Mouse (Mus musculus): Measurements from ENCODE around the gene Map3k1.

Map3k1 gene

GRCm38 (mm10) chr13:111792130-111792974 lies 16.4 kb downstream of the Map3k1 start:
- no peak for DNase-seq (ENCODE audit: extremely low spot score, low spot score)

DNA sequence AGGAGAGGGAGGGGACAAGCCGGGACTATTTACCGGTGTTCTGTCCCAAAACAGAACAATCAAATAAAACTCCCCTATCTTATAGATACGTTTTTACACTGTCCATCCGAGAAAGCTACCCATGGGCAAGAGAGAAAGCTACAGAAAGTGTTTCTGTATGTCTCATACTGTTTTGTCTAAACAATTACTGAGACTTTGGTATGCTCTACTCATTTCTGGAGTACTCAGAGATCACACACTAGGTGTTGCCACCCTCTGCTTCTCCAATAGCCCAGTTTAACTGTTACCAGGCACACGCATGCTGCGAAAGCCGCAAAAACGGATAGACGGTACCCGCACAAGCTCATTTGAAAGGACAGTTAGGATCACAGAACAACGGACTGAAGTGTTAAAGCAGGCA lies 17.2 kb downstream of the Map3k1 start:
- no peak for DNase-seq (ENCODE audit: extremely low spot score, low spot score)

GRCm38 (mm10) chr13:111789420-111790065 lies 19.2 kb downstream of the Map3k1 start:
- DNase-seq (ENCODE audit: extremely low spot score, low spot score), result no peak

- DNase-seq (ENCODE audit: extremely low spot score, low spot score), result no peak
Measured at GRCm38 (mm10) chr13:111788882-111789281, 19.9 kb downstream of the Map3k1 start.

DNA sequence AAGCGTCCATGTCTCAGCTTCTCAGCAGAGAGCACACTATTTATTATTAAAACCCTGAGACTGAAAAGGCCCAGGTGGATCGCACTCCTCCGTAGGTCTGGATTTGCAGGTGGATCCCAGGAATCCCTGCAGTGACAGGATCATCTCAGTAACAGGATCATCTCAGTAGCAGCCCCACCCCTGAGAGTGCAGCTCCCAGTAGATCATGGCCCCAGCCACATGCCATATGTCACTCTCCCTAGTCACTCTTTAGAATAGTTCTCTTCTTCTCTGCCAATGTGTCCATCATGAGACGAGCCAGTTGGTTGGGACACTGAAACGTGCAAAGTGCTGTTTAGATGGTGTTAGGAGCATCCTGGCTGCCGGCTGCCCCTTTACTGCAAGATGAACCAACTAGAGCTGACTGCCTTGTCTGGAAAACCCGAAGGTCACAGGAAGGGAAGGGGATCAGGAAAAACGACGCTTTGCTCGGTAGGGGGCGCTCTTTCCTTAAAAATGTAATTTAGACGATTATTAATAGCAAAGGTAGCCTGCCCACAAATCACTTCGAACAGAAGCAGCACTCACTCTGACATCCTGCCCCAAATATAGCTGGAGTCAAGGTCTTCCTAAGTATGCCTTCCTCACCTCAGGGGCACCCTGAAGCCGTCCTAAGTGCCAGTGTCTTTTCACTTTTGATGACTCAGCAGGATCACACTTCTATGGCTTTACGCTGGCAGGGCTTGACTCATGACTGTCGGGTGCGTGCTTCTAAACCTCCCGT lies 20.8 kb downstream of the Map3k1 start:
- DNase-seq (ENCODE audit: extremely low spot score, low spot score), result peak; percentile 84

GRCm38 (mm10) chr13:111786584-111786983 lies 22.2 kb downstream of the Map3k1 start:
- DNase-seq (ENCODE audit: extremely low spot score, low spot score), result no peak

DNA sequence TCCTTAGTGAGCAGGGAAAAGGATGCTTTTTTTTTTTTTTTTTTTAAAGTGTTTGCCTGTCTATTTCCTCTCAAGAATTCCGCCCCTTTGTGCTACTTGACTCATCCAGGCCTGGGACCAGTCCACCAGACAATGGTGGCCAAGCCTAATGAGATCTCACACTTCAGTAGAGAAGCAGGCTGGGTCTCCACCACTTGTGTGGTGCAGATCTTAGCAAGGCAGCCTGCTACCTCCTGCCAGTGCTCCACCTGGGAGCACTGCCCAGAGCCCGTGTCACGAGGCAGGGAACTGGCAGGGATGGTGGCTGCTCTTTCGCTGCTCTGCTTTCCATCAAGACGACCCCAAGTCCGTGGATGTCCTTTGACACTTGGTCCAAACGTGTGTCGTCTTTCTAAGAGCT lies 25.3 kb downstream of the Map3k1 start:
- no peak for DNase-seq (ENCODE audit: extremely low spot score, low spot score)

GRCm38 (mm10) chr13:111779471-111779870 lies 29.3 kb downstream of the Map3k1 start:
- DNase-seq (ENCODE audit: extremely low spot score, low spot score), result no peak

- no peak for DNase-seq (ENCODE audit: extremely low spot score, low spot score)
Measured at GRCm38 (mm10) chr13:111778606-111779005, 30.2 kb downstream of the Map3k1 start.

DNA sequence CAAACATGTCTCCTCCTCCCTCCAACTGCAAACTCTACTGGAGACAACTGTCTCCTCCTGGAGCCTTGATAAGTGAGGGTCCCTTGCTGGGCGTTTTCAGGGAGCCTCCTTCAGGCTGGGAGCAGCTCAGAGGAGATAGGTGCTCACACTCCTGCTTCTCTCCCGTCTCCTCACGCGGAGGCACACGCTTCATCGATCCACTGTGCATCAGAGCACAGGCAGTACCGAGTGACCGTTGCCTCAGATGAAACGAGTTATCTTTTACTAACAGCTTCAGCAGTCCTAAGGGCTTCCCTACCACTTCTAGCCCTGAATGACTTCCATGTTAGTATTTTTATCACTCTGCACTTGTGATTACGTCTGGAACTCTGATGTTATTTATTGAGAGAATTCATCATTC lies 30.9 kb downstream of the Map3k1 start:
- no peak for DNase-seq (ENCODE audit: extremely low spot score, low spot score)

GRCm38 (mm10) chr13:111777179-111777578 lies 31.6 kb downstream of the Map3k1 start:
- no peak for DNase-seq (ENCODE audit: extremely low spot score, low spot score)

GRCm38 (mm10) chr13:111772075-111772474 lies 36.7 kb downstream of the Map3k1 start:
- DNase-seq (ENCODE audit: extremely low spot score, low spot score), result no peak

GRCm38 (mm10) chr13:111771232-111771631 lies 37.6 kb downstream of the Map3k1 start:
- no peak for DNase-seq (ENCODE audit: extremely low spot score, low spot score)

- DNase-seq (ENCODE audit: extremely low spot score, low spot score), result no peak
Measured at GRCm38 (mm10) chr13:111770776-111771175, 38.0 kb downstream of the Map3k1 start.

DNA sequence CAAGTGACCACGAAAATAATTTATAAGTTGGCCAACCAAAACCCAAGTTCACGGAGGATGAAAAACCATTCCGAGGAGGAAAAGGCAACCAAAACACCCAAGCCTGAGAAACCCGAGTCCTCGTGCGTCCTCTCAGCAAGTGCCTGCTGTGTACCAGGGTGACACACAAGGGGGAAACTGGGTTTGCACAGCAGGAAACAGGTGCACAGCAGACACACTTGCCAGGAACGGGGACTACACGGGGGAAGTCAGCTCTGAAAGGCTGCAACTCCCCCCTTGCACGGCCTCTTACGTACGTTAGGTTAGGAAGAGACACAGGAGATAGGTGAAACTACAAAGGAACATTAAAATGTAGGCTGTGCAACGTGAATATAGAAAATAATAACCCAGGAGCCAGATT lies 46.3 kb downstream of the Map3k1 start:
- no peak for DNase-seq (ENCODE audit: extremely low spot score, low spot score)

- DNase-seq (ENCODE audit: extremely low spot score, low spot score), result no peak
Measured at GRCm38 (mm10) chr13:111756986-111757385, 51.8 kb downstream of the Map3k1 start.

GRCm38 (mm10) chr13:111755937-111756336 lies 52.9 kb downstream of the Map3k1 start:
- no peak for DNase-seq (ENCODE audit: extremely low spot score, low spot score)

GRCm38 (mm10) chr13:111755377-111755776 lies 53.4 kb downstream of the Map3k1 start:
- no peak for DNase-seq (ENCODE audit: extremely low spot score, low spot score)

DNA sequence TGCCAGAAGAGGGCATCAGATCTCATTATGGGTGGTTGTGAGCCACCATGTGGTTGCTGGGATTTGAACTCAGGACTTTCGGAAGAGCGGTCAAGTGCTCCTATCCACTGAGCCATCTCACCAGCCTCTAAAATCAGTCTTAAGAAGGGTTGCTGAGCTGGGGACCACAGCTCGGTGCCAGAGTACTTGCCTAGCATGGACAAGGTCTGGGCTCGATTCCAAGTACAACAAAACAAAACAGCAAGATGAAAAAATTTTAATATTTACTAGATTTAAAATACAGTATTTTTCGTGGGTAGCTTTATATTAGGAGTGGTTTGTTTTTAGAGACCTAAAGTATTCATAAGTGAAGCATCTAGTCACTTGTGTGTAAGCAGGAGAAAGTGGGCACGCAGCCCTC lies 55.5 kb downstream of the Map3k1 start:
- no peak for DNase-seq (ENCODE audit: extremely low spot score, low spot score)

DNA sequence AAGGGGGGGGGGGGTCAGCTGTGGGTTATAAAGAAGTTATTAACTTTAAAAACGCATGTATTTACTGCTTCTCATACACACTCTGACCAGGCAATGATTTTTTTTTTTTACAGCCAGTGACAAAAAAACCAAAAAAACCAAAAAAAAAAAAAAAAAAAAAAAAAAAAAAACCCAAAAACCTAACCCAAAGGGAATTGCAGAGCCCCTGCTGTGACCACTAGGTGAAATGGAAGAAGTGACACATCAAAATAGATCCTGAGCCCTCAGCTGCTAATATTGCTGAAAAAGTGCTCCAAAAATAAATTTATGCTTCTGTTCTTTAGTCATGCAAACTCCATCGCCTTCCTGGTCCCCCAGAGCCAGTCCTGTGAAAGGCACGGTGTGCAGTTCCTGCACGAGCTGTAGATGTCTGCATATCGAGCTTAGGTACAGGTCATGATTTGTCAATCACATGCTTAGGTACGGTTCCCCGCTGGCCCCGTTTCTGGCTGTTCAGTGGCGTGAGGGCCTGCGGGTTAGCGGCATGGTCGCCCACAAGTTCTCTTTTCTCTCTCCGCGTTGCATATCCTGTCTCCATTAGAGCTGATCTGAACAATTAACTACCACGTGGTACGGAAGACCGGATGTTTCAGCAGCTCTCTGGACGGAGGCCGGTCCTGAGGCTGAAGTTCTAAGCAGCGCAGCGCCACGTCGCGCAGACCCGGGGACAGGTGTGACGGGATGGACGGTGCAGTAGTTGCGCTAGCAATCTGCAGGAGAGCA lies 60.3 kb downstream of the Map3k1 start:
- no peak for DNase-seq (ENCODE audit: extremely low spot score, low spot score)

DNA sequence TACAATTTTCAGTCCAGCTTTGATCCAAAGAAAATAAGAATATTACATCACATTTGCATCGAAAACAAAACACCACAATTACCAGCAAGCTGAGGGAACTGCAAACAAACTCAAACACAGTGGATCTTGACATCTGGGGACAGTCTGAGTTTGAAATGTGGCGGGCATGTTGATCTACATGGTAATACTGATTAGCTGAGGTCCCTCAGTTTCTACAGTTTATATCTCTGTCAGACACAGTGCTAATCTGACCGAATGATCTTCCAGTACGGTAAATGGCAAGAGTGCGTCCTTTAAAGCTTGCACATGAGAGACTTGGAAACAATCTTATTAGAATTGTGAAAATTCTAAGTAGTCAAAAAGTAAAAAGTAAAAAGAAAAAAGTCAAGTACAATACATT lies 62.0 kb downstream of the Map3k1 start:
- no peak for DNase-seq (ENCODE audit: extremely low spot score, low spot score)
